Mouse (Mus musculus): ENCODE results near the gene Mccc1. TPM values are rescaled to one million over a fixed set of nuclear protein-coding genes. Genes with fewer than 3 reads are reported as not detected.

Gene Mccc1
- total RNA-seq, 2 experiments from 2014 or later, result 27.2 to 33.1 TPM

DNA sequence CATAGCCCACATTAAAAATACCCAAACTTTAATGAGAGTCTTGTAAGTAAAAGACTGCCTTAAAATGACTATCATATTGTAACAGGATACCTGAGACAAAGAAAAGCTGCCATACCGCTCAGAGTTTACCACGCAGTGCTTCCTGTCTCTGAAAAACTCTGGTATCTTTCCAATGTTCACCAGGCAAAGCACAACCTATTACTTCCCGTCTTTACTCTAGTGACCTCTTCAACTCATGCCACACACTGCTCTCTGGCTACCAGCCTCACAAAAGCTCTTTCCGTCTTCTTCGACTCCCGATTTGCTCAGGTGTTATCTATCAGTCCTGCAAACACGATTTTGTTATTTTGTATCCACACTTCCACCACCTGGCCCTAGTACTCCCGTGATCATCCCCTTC, 70.6 kb downstream of the Mccc1 start:
- DNase-seq (ENCODE audit: extremely low spot score in 1 of 2, low spot score in 2 of 2), result no peak
- intact Hi-C loops (cut with DNase I), result no loop called here

DNA sequence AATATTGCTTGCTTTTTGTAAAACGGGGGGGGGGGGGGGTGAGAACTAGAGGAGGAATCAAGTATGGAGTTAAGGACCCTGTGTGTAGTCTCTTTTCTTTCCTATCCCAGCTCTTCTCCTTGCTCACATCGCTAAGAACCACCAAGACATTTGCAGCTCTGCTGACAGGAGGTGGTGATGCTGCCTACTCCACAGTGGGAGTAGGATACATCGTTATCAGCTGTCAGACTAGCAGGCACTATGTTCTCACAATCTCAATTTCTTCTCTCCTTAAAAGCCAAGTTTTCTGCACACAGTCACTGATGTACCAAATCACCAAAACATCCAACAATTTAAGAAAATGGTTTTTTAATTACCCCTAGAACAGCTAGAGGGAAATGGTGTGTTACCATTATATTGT, 71.1 kb downstream of the Mccc1 start:
- intact Hi-C loops (cut with DNase I), result no loop called here
- no peak for DNase-seq (ENCODE audit: extremely low spot score in 1 of 2, low spot score in 2 of 2)

DNA sequence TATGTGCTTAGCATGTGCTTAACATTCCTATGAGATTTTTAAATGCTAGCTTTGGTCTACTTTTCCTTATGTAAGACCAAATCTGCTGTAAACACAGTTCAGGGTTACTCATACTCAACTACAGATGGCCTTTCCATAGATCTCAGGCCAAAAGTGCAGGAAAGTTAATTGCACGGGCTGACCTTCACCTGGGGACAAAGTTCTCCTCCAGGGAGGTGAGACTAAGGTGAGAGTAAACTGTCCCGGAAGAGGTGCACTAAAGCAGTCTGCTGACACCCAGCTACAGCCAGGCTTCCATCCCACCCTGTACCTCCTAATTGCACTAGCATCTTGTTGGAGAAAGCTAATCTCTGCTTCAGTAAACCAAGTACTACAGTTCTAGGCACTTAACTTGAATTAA, 74.6 kb downstream of the Mccc1 start:
- no peak for DNase-seq (ENCODE audit: extremely low spot score in 1 of 2, low spot score in 2 of 2)
- intact Hi-C loops (cut with DNase I), result no loop called here

DNA sequence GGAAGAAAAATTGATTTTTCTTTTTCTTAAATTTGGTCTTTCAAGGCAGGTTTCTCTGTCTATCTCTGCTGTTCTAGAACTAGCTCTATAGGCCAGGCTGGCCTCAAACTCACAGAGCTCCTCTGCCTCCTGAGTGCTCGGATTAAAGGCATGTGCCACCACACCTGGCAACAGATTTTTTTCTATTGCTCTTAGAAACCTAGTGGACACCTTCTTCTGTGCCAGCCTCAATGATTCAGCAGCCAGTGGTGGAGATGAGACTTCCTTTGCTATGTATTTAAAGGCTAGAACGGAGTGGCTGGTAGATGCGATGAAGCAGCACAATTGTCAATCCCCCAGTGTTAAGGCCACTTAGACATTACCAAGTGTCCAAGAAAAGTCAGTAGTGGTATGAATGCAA, 76.5 kb downstream of the Mccc1 start:
- DNase-seq (ENCODE audit: extremely low spot score in 1 of 2, low spot score in 2 of 2), result no peak
- intact Hi-C loops (cut with DNase I), result no loop called here

DNA sequence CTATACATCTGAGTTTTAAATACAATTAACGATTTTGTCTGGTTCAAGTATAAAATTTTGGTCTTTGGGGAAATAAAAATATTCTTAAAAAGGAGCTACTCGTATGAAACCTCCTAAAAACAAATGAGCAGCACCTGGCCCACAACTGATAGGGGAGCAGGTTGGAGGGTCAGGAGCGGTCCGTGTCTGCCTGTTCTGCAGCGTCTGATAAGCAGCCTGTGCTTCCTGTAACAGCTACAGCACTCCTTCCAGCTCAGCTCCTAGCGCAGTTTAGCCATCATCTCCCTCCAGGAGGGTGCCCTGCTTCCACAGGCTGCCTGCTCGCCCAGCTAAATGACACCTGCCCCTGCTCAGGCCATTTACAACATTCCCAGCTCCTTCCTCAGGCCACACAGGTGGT, 77.0 kb downstream of the Mccc1 start:
- no peak for DNase-seq (ENCODE audit: extremely low spot score in 1 of 2, low spot score in 2 of 2)

DNA sequence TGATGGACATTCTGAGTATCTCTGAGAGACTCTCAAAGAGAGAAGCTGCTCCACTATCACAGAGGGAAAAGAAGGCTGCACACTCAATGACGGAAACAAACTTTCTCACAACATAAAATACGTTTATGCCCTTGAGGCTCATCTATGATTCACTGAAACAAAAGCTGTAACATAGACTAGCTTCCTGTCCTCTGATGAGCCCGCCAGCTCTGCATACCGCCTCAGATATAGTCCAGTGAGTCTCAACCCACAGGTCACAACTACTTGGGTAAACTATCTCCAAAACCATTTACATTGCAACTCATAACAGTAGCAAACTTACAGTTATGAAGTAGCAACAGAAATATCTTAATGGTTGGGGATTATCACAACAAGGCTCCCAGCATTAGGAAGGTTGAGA, 78.0 kb downstream of the Mccc1 start:
- no peak for DNase-seq (ENCODE audit: extremely low spot score in 1 of 2, low spot score in 2 of 2)
- intact Hi-C loops (cut with DNase I), result no loop called here

More for the DNA sequence above, 77.0 kb downstream of the Mccc1 start:
- intact Hi-C loops (cut with DNase I), result no loop called here

DNA sequence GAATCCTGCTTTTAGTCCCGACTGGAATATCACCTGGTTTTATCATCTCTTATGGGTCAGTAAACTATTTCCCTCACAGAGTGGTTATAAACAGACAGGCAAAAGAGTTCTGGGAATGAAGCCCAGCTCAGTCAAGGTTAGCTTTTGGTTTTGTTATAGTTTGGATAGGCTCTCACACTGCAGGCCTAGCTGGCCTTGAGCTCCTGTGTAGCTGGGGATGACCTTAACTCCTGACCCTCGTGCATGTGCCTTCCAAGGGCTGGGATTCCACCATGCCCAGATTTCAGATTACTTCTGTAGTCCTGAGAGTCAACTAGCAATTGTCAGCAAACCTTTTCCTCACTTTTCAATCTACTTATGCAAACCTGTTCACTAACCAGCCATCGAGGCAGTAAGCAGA, 82.2 kb downstream of the Mccc1 start:
- intact Hi-C loops (cut with DNase I), result no loop called here

More for the DNA sequence above, 82.2 kb downstream of the Mccc1 start:
- no peak for DNase-seq (ENCODE audit: extremely low spot score in 1 of 2, low spot score in 2 of 2)

Other genes with a start within 250 kb of the Mccc1 start
- 100 to 1,000 TPM; 183 to 201 TPM for gene Atp11b, start 246.6 kb downstream of the Mccc1 start, total RNA-seq (2021)
- 10 to 100 TPM; 69.2 to 73.8 TPM for gene Dcun1d1, start 63.2 kb downstream of the Mccc1 start, total RNA-seq (2021)
- not detected for gene Ccdc144b, start 52.9 kb upstream of the Mccc1 start, total RNA-seq (2021)
- gene Acad9, start 65.3 kb upstream of the Mccc1 start, total RNA-seq (2021), result 10 to 100 TPM; 43.0 to 48.4 TPM
- 10 to 100 TPM; 17.2 to 18.4 TPM for gene D3Ertd254e, start 150.3 kb upstream of the Mccc1 start, total RNA-seq (2021)
- 1 to 10 TPM; 2.3 to 3.0 TPM for gene Qrfpr, start 221.6 kb upstream of the Mccc1 start, total RNA-seq (2021)